Comparison of ENCODE assay signal across 8 mouse cellular contexts in the genomic region with DNA sequence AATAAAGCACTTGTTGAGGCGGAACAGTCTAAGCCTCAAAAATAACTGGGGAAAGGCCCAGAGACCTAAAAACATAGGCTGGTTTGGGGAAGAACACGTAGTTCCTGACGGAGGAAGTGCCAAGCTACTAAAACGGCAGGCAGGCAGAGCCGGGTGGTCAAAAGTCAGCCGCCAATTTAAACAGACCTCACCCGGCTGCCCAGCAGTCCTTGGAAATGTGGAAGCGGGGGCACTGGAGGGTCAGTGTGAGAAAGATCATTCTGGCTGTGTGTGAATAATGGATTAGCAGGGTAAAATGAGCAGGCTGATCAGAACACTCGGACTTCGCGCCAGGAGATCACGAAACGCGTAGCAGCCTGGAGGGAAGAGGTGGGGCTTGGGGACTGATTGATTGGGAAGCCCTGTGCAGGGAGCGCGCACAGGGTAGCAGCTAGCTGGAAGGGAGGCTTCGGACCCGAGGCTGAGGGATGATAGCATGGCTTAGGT. TPM values are rescaled to one million over a fixed set of nuclear protein-coding genes. Genes with fewer than 3 reads are reported as not detected.
A peak's percentile ranks its signal among the peaks of the same experiment; 100 is the strongest.
DNase-seq lines count a peak whose midpoint lies in the region; ATAC-seq lines count a peak whose summit lies in the region.

No protein-coding gene starts in this region.

- peaks cover 10% of the 10 kb centered on the region; the same call in 1 of the 2 replicates for H3K36me3 ChIP-seq in erythroblast, embryonic 14.5 days (ENCODE audit: control insufficient read depth)
- peaks cover 23% of the 10 kb centered on the region for H3K36me3 ChIP-seq in heart, embryonic 12.5 days
- no peaks in the 10 kb centered on the region for H3K36me3 ChIP-seq in kidney, embryonic 16.5 days (ENCODE audit: insufficient read depth, low read length)

- no peak for ATAC-seq in erythroblast, adult 5-6 weeks (replicated peaks; ENCODE audit: low FRiP score, poor library complexity, severe bottlenecking)
- no peak for ATAC-seq in heart, embryonic 12.5 days (ENCODE audit: insufficient number of reproducible peaks, low FRiP score)
- no peak for ATAC-seq in kidney, embryonic 16.5 days (ENCODE audit: low FRiP score, low TSS enrichment)

- DNase-seq in embryo, embryonic 9.5 days (ENCODE audit: extremely low spot score), result peak; percentile 73
- DNase-seq in lung, postnatal 25 days (ENCODE audit: low spot score), result peak; percentile 42
- DNase-seq in thymus, postnatal 25 days, result peak; percentile 30
- no peak for DNase-seq in cerebellum, postnatal 36 days

- H3K4me2 ChIP-seq in heart, embryonic 12.5 days, result peak overlapping the region; percentile 76
- peak overlapping the region; percentile 69 for H3K4me2 ChIP-seq in kidney, embryonic 16.5 days (replicated peaks; ENCODE audit: low read depth, low read length)

- peaks cover 2% of the 10 kb centered on the region for H3K27me3 ChIP-seq in erythroblast, embryonic 14.5 days (ENCODE audit: control insufficient read depth)
- no peaks in the 10 kb centered on the region for H3K27me3 ChIP-seq in heart, embryonic 12.5 days (replicated peaks)
- no peaks in the 10 kb centered on the region for H3K27me3 ChIP-seq in kidney, embryonic 16.5 days (ENCODE audit: insufficient read depth, low read length)

- H3K4me3 ChIP-seq in erythroblast, embryonic 14.5 days (replicated peaks), result peak overlapping the region; percentile 57
- peak overlapping the region; percentile 45 for H3K4me3 ChIP-seq in heart, embryonic 12.5 days
- H3K4me3 ChIP-seq in kidney, embryonic 16.5 days (ENCODE audit: low read length), result peak overlapping the region; percentile 38

- H3K27ac ChIP-seq in heart, embryonic 12.5 days (ENCODE audit: poor library complexity, severe bottlenecking), result peak overlapping the region; percentile 93
- peak overlapping the region; percentile 92 for H3K27ac ChIP-seq in kidney, embryonic 16.5 days (ENCODE audit: low read length)

- no peaks in the 10 kb centered on the region for H3K9me3 ChIP-seq in erythroblast, embryonic 14.5 days (ENCODE audit: control insufficient read depth, low read length)
- no peaks in the 10 kb centered on the region for H3K9me3 ChIP-seq in heart, embryonic 12.5 days (replicated peaks)
- H3K9me3 ChIP-seq in kidney, embryonic 16.5 days (ENCODE audit: low read length), result no peaks in the 10 kb centered on the region

- H3K4me1 ChIP-seq in erythroblast, embryonic 14.5 days (ENCODE audit: control insufficient read depth), result peaks cover 67% of the 10 kb centered on the region
- peaks cover 47% of the 10 kb centered on the region for H3K4me1 ChIP-seq in heart, embryonic 12.5 days (replicated peaks)
- H3K4me1 ChIP-seq in kidney, embryonic 16.5 days (ENCODE audit: insufficient read depth, low read length), result peaks cover 36% of the 10 kb centered on the region

- H3K9ac ChIP-seq in heart, embryonic 12.5 days, result peak overlapping the region; percentile 67
- H3K9ac ChIP-seq in kidney, embryonic 16.5 days (replicated peaks; ENCODE audit: low read length), result peak overlapping the region; percentile 58

- 4% methylated on average over 18 of the region's 18 CpGs for WGBS in heart, embryonic 12.5 days
- WGBS in kidney, embryonic 16.5 days, result 4% methylated on average over 18 of the region's 18 CpGs

RNA-seq across cellular contexts. Expression of a gene that starts 4.6 kb away (rescaled TPM):
- polyA plus RNA-seq in erythroblast, embryonic 14.5 days (2012), result 2.5 and 3.6 TPM in 2 replicates
- total RNA-seq in erythroblast, adult 5-6 weeks (2015; ENCODE audit: low replicate concordance), result 14.2 and 24.2 TPM in 2 replicates
- total RNA-seq in erythroblast, adult 5-6 weeks (2017; ENCODE audit: low replicate concordance), result 26.2 and 34.7 TPM in 2 replicates
- polyA plus RNA-seq in heart, embryonic 12.5 days (2016; fragmentation: Nextera tagmentation; extraction: Ambion mirVana), result 100.0 and 100 TPM in 2 replicates
- polyA plus RNA-seq in kidney, embryonic 16.5 days (2015; fragmentation: Nextera tagmentation; extraction: Ambion mirVana), result 162 and 169 TPM in 2 replicates

RNA-seq across cellular contexts. Expression of a gene that starts 9.5 kb away (rescaled TPM):
- 0.05 and 0.09 TPM in 2 replicates for polyA plus RNA-seq in erythroblast, embryonic 14.5 days (2012)
- 4.2 and 7.5 TPM in 2 replicates for total RNA-seq in erythroblast, adult 5-6 weeks (2015; ENCODE audit: low replicate concordance)
- total RNA-seq in erythroblast, adult 5-6 weeks (2017; ENCODE audit: low replicate concordance), result 0.77 and 1.3 TPM in 2 replicates
- 6.2 TPM in 2 replicates for polyA plus RNA-seq in heart, embryonic 12.5 days (2016; fragmentation: Nextera tagmentation; extraction: Ambion mirVana)
- 6.6 and 8.1 TPM in 2 replicates for polyA plus RNA-seq in kidney, embryonic 16.5 days (2015; fragmentation: Nextera tagmentation; extraction: Ambion mirVana)

RNA-seq across cellular contexts. Expression of a gene that starts 16.6 kb away (rescaled TPM):
- 0.19 and 0.50 TPM in 2 replicates for polyA plus RNA-seq in erythroblast, embryonic 14.5 days (2012)
- 6.7 and 20.8 TPM in 2 replicates for total RNA-seq in erythroblast, adult 5-6 weeks (2015; ENCODE audit: low replicate concordance)
- 4.5 and 15.1 TPM in 2 replicates for total RNA-seq in erythroblast, adult 5-6 weeks (2017; ENCODE audit: low replicate concordance)
- polyA plus RNA-seq in heart, embryonic 12.5 days (2016; fragmentation: Nextera tagmentation; extraction: Ambion mirVana), result 58.4 and 61.5 TPM in 2 replicates
- polyA plus RNA-seq in kidney, embryonic 16.5 days (2015; fragmentation: Nextera tagmentation; extraction: Ambion mirVana), result 65.4 and 72.5 TPM in 2 replicates

RNA-seq across cellular contexts. Expression of a gene that starts 31.6 kb away (rescaled TPM):
- 1.5 and 2.5 TPM in 2 replicates for polyA plus RNA-seq in erythroblast, embryonic 14.5 days (2012)
- total RNA-seq in erythroblast, adult 5-6 weeks (2015; ENCODE audit: low replicate concordance), result 27.3 and 37.0 TPM in 2 replicates
- 15.2 and 15.8 TPM in 2 replicates for total RNA-seq in erythroblast, adult 5-6 weeks (2017; ENCODE audit: low replicate concordance)
- polyA plus RNA-seq in heart, embryonic 12.5 days (2016; fragmentation: Nextera tagmentation; extraction: Ambion mirVana), result 17.3 and 20.2 TPM in 2 replicates
- 34.7 and 35.0 TPM in 2 replicates for polyA plus RNA-seq in kidney, embryonic 16.5 days (2015; fragmentation: Nextera tagmentation; extraction: Ambion mirVana)

RNA-seq across cellular contexts. Expression of a gene that starts 53.4 kb away (rescaled TPM):
- 0.01 and 0.02 TPM in 2 replicates for polyA plus RNA-seq in erythroblast, embryonic 14.5 days (2012)
- not detected in 2 replicates for total RNA-seq in erythroblast, adult 5-6 weeks (2015; ENCODE audit: low replicate concordance)
- not detected in 2 replicates for total RNA-seq in erythroblast, adult 5-6 weeks (2017; ENCODE audit: low replicate concordance)
- polyA plus RNA-seq in heart, embryonic 12.5 days (2016; fragmentation: Nextera tagmentation; extraction: Ambion mirVana), result 0.23 and 0.36 TPM in 2 replicates
- 0.37 and 0.40 TPM in 2 replicates for polyA plus RNA-seq in kidney, embryonic 16.5 days (2015; fragmentation: Nextera tagmentation; extraction: Ambion mirVana)

Comparison
In these comparisons a context has a peak if more than half of its experiments do, and no peak if none do; other contexts are left out.
1. DNase-seq: peak in embryo, embryonic 9.5 days (single experiment), lung, postnatal 25 days (single experiment) and thymus, postnatal 25 days (single experiment); none in cerebellum, postnatal 36 days (0 of 2).
2. RNA of a gene that starts 4.6 kb away (polyA plus RNA-seq): 162 to 169 TPM in kidney, embryonic 16.5 days and 100.0 to 100 TPM in heart, embryonic 12.5 days; 2.5 to 3.6 TPM in erythroblast, embryonic 14.5 days; every median in the first group is over 10 times any median in the second.
3. RNA of a gene that starts 16.6 kb away (polyA plus RNA-seq): 65.4 to 72.5 TPM in kidney, embryonic 16.5 days and 58.4 to 61.5 TPM in heart, embryonic 12.5 days; 0.19 to 0.50 TPM in erythroblast, embryonic 14.5 days; every median in the first group is over 10 times any median in the second.
4. Peak in every context shown above with its lines, with median percentiles within 50 percentile points of each other: H3K4me3 ChIP-seq.